Mouse (Mus musculus) megakaryocyte-erythroid progenitor cell, adult 5-6 weeks (primary cell): ENCODE results near the gene Megf9. TPM values are rescaled to one million over a fixed set of nuclear protein-coding genes. Genes with fewer than 3 reads are reported as not detected.

Experiments used
- ATAC-seq: replicated peaks from 2 replicates; pipeline ENCODE4 v1.8.0; 2016; ENCODE audit warnings: mild to moderate bottlenecking, inconsistent platforms; ENCODE audit not compliant: severe bottlenecking, poor library complexity, low FRiP score, low TSS enrichment
- total RNA-seq, 2 experiments: library from RNA; stranded (forward) in 1 of 2; stranded (reverse) in 1 of 2; fragments of 200-1000, 215-1000 nt in 1 of 2; fragments of >200 nt in 1 of 2; fragmentation: Nextera tagmentation in 1 of 2; gene quantifications; 2 replicates each; pipeline ENCODE4 v1.2.3; 2014 to 2017

Gene Megf9
- total RNA-seq, 2 experiments from 2014 or later = 3.7 to 4.1 TPM

DNA sequence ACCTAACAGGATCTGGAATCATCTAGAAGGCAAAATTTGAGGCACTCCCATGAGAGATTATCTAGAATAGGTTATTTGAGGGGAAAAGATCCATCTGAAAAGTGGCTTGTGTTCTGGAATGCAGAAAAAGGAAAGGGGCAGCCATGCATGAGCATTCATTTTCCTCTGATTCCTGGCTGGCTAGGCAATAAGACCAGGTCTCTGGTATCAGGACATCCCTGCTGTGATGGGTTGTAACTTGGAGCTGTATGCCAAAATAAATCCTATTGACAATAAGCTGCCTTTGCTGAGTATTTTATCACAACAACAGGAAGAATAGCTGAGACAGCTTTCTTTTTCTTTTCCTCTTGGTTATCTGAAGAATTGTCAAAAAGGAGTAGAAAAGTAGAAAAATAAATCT, 73.4 kb downstream of the Megf9 start:
- ATAC-seq = no peak

DNA sequence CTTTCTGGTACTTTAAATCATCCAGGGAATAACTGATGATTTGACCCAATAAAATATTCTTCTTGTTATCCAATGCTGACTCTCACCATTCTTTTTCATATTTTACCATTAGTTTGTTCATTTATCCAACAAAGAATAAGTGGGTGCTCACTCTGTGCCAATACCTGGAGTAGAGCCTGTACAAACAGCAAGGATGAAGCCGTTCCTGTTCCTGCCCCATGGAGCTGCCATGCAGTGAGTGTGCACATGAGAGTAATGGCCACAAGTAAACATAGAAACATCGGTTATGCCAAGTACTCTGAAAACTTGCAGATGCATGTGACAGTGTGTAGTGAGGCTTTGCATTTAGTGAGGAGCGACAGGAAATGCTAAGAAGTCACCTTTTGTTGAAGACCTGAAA, 82.6 kb downstream of the Megf9 start:
- ATAC-seq = no peak

DNA sequence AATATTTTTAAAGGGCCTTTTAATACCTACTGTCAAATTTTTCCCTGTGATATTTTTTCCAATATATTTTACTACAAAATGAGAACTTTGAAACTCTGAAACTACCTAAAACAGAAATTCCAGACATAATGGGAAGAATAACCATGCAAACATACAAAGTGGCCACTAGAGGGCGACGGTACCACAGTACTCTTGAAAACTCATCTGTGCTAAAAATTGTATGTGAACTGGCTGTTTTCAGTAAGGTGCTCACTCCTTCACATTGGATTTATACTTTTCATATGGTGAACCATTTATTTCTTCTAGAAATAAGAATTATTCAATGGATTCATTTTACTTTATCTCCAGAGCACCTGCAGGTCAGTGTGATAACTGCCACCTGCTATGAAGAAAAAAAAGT, 83.0 kb downstream of the Megf9 start:
- ATAC-seq = 0 out of 2 replicates have a peak, but pooled peaks have one; percentile 70

DNA sequence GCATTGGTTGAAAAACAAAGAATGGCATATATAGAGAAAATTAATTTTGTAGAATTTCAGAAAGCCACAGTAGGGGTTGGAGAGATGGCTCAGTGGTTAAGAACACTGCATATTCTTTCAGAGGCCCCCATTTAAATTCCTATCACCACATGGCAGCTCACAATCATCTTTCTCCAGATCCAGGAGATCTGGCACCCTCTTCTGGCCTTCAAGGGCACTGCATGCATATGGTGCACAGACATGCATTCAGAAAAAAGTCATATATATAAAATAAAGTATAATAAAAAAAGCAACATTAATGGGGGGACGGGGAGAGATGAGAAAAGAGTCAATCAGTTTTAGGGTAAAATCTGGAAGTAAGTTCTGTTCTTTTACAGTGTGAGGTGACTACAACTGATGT, 85.1 kb downstream of the Megf9 start:
- no peak for ATAC-seq

DNA sequence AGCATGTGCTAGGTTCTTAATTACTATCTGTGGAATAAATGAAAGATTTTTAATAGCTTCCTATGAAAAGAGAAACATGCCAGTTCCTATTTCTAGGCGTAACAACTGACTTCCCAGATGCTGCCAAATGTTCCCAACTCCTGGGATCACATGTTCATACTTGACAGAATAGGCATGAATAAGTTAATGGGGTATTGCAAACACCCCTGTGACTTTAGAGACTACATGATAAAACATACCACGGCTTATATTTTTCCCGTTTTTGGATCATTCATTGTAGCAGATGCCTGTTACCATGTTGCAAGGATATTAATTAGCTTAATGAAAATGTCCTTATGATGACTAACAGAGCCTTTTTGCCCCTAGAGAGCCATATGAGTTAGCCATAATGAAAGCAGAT, 88.0 kb downstream of the Megf9 start:
- ATAC-seq = no peak

DNA sequence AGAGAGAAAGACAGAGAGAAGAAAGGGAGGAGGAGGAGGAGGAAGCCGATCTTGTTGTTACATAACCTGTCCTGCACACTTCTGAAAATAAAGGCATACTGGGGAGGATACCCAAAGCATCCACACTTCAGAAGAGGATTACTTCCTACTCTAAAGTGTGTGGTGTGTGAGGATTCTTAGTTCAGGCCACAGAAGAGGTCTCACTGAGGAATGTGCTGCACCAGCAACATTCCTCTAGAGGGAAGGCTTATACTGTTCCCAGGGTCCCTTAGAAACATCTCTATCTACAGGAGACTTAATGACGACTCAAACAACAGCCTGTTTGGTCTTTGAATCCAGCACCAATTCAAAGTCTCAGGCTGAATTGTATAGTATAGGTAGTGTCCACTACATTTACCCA, 114.6 kb downstream of the Megf9 start:
- ATAC-seq = no peak

DNA sequence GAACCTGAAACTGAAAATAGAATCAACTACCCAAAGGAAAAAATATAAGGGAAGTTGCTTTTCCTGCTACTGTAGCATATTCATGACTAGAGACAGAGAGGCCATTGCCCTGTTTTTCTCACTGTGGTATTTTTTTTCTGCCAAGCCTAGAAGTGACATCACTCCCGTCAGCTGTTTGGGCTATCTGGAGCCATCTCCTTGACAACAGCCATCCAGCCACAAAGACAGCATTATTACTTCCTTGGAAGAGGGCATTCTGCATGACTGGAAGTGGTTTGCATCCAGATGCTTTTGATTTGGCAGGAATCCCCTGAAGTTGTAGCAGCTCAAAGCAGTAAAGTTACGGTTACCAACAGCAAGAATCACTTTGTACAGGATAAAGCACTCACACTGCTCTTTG, 122.7 kb downstream of the Megf9 start:
- no peak for ATAC-seq

DNA sequence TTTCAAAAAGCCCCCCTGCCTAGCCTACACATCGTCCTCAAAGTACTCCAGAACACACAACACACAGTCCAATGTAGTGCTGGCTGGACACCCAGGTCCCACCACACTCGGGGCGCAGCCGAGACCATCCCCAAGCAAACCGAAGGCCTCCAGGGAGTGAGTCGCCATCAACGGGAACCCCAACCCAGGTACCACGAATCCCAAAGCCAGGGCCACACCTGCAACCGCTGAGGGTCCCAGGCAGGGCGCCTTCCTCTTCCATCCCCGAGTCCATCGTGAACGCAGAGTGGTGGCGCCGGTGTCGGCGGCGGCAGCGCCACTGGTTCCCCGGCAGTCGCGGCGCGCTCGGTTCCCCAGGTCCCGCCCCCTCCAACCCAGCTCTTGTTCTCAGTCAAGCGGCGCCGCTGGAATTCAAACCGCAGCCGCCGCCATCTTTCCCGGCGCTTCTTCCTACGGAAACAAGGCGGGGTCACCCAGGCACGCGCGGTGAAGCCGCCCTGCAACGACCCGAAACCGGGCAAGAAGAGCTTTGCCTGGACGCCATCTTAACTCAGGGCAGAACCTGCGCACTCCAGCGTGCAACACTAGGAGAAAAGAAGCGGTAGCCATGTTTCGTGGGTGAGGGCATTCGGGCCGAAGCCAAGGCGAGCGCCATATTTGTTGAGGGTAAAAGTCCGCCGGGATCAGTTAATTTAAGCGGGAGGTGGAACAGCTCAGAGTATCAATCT, 124.6 kb downstream of the Megf9 start, which contains the start of gene Cdk5rap2:
TSS of gene Cdk5rap2 (minus strand) at position 450 of the 728 bp plus-strand sequence.
- peak; percentile 99 for ATAC-seq

DNA sequence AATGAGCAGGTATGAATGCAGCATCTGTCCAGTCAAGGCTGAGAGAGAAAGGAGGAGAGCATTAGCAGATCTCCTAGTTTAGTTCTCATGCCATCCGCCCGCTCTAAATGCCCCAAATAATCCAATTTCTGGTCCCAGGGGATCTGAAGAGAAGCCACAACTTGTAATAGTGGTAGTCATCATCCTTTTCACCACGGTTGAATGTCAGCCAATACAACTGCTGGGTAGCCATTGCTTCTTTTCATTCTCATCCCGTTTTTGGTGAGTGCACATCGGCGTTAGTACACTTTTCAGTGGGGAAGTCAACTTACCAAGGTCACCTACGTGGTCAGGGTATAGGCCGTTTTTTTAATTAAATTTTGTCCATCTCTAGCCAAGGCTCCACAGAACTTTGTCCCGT, 125.3 kb downstream of the Megf9 start:
- no peak for ATAC-seq

DNA sequence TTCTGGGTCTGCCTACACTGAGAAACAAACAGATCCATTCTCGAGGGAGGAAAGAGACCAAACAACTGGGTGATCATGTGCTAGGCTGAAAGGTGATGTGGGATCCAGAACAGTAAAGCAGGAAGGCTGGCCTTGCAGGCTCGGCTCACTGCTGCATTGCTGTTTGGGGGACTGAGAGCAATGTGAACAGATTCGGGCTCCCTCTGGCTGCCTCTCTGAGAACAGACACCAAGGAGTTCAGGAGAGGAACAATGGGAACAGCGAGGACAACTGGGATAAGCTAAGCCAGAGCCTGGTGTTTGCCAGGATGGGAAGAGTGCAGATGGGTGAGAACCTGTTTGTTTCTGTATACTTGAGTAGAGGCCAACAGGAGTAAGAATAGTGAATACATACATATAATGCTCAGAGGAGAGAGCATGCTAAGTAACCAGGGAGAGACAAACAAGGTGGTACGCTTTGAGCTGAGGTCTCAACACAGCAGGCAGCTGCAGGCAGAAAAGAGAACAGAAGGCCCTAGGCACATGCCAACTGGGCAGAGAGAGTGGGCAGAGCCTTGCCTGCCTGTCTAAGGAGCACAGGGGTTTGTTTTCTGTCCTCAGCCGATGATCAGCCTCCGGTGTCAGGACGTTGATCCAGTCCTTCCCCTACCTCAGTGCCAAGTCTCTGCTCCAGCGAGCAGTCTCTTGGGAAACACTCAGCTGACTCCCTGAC, 132.5 kb downstream of the Megf9 start:
- no peak for ATAC-seq

DNA sequence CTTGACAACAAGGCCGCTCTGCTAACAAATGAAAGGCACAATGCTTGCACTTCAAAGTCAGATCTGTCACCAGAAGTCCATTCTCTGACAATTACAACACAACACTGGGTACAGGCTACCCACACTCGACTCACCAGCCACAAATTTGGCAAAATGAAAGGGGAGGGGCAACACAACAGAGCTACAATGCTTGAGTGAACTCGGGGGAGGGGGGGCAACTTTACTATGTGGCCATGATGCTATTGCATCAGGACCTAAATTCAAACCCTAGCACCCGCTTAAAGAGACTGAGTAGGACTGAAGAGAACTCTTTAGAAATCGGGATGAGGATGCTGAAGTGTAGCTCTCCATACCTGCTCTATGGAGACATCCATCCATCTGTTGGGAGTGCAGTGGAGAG, 135.3 kb downstream of the Megf9 start:
- no peak for ATAC-seq

DNA sequence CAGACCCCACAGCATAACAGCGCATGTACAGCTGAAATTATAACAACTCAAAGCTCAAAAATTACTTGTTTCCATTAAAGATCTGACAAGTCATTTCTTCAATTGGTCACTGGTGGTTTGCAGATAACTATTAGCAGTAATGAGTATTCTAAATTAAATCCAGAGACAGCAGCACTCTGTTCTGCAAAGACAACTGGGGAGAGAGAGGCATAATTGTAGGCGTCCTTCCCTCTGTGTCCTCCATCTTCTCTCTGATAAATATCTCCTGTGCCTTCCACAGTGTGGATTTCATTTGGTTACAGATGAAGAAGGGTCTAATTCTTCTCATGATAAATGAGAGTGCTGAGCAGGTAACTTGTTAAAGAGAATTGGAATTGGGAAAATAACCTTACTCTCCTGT, 135.7 kb downstream of the Megf9 start:
- ATAC-seq = no peak

DNA sequence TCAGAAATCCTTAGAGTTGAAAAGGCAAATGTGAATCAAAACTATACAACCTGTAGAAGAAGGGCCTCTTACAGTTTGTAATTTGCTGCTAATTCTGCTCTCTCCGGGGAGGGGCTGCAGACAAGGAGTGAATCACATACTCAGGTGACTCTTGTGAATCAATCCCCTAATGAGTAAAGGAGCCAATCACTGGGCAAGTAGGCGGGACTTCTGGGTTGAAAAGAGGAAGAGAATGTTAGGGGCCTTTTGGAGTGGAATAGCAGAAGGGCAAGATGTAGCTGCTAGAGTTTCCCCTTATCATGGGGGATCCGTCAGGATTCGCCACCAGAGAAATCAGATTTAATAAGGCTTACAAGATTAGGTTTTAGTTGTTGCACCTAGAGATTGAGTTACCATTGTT, 136.7 kb downstream of the Megf9 start:
- ATAC-seq = no peak

DNA sequence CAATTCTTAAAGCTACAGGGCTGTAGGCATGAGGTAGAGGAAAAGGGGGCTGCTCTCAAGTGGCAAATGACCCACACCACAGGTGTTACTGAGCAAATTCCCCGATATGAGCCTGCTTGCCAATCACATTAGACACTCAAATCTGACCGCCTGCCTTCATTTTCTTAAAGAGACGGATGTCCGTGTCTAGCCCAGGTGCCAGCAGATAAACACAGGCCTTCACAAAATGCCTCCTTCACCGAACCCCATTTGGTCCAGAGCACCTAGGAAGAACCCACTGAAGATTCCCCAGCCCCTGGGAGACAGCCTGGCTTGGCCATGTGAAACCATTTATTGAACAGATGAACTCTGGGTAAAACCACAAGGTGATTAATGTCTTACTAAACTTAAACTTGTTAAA, 138.1 kb downstream of the Megf9 start:
- ATAC-seq = no peak

DNA sequence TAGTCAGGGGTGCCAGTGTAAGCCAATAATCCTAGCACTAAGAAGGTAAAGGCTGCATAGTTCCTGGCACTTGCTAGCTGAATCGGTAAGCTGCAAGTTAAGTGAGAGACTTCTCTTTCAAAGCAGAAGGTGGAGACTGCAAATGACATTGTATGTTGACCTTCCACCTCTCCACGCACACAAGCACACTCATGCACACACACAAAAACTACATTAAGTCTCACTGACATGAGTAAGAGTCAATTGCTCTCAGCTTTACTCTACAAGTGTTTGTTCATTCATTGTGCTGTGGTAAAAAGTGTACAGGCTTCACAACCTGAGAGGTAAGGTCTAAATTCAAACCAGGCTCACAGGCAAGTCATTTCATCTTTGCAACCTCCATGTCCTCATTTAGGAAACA, 140.1 kb downstream of the Megf9 start:
- ATAC-seq = no peak

DNA sequence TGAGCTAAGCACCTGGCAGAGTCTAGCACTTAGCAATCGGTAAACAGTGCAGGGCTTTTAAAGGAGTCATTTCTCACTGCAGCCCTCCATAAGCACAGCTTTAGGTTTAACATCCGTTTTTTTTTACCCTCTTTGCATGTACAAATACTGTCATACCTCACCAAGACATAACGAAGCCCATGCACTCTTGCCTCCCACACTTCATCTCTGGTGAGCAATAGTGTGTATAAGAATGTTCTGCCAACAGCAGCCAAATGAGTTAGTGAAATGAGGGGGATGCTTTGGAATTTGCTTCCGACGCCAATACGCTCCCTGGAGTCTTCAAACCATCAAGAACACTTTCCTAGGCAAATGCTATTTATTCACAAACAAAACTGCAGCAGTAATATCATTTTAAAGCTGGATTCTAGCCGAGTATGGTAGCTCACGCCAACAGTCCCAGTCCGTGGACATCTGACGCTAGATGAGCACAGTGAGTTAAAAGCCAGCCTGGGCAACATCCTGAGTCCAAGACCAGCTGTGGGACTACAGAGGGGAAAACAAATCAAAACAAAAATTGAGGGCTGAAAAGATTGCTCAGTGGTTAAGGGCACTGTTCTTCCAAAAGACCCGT, 142.9 kb downstream of the Megf9 start:
- no peak for ATAC-seq

DNA sequence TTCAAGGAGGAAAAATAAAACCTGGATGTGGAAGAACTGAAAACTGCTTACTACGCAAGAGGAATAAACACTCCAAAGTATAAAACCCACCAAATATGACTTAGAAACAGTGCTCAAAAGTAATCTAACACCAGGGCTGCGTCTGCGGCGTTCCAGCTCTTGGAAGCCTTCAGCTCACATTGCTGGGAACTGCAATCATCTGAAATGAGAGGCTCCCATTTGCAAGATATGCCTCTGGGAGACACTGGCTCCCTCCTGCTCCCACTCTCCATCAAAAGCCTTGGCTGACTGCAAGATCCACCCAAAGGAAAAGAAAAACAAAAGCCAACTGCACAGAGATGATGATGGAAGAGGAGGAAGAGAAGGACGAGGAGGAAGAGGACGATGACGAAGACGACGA, 143.7 kb downstream of the Megf9 start:
- ATAC-seq = no peak

DNA sequence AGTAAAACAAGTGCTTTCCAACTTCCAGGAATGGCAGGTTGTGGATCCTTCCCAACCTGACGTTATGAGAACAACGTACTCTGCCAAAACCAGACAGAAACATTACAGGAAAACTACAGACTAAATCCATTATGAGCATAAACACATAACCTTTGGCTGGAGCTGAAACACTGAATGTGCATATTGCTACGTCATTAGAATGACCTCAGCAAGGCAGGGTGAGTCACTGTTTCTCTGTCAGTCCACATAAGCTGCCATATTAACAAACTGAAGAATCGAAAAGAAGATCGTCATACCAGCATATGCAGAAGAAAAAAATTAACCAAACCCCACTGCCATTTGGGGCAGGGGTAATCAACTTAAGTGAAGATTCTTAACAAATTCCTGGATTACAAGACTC, 148.6 kb downstream of the Megf9 start:
- ATAC-seq = no peak

DNA sequence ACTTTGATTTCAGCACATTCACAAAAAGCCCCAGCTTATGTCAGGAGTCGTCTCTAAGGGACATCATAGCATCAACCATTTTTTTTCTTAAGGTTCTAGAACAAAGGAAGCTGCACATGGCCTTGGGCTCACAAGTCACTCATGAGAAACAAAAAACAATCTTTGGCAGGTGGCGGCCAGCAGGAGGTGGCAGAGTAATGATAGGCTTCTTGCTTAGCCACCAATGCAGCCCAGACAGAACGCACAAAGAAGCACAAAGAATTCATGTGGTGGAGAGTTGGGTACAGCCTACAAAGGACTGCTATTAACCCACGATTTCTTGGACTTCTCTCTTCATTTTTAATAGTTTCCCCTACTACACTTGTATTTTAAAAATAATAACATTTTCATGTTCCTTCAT, 157.4 kb downstream of the Megf9 start:
- ATAC-seq = no peak
